Mouse (Mus musculus): ENCODE measurements around the gene Gstt4. TPM values are rescaled to one million over a fixed set of nuclear protein-coding genes. Genes with fewer than 3 reads are reported as not detected.
"Not testable (repeated sequence)": the region's sequence is repeated elsewhere in the genome, so short reads cannot be mapped to it uniquely, and the experiment has no call there.

The Gstt4 gene
- total RNA-seq, 2 experiments from 2014 or later: not detected

GRCm38 (mm10) chr10:75767756-75768155 is 54.6 kb downstream of the Gstt4 start:
- intact Hi-C loops (cut with DNase I); DNase-seq (ENCODE audit: extremely low spot score in 1 of 2, low spot score in 2 of 2): not testable (repeated sequence)

- DNase-seq (ENCODE audit: extremely low spot score in 1 of 2, low spot score in 2 of 2): no peak
- intact Hi-C loops (cut with DNase I): no loop called here
These were observed 55.5 kb downstream of the Gstt4 start for GRCm38 (mm10) chr10:75766856-75767255.

Other genes with a start within 250 kb of the Gstt4 start
- gene Ggt5, start 233.2 kb downstream of the Gstt4 start, total RNA-seq (2021): 1 to 10 TPM; 2.6 to 3.3 TPM
- gene Susd2, start 178.5 kb downstream of the Gstt4 start, total RNA-seq (2021): 1 to 10 TPM; 3.5 to 3.8 TPM
- gene Cabin1, start 58.2 kb downstream of the Gstt4 start, total RNA-seq (2021): 10 to 100 TPM; 83.7 to 84.3 TPM
- gene Ddt, start 49.1 kb downstream of the Gstt4 start, total RNA-seq (2021): 10 to 100 TPM; 34.4 to 39.3 TPM
- gene Gm20441, start 41.6 kb downstream of the Gstt4 start, total RNA-seq (2021): not detected
- under 1 TPM; 0.61 to 0.71 TPM for gene Gstt3, start 41.1 kb downstream of the Gstt4 start, total RNA-seq (2021)
- gene Gstt1, start 24.0 kb downstream of the Gstt4 start, total RNA-seq (2021): 1 to 10 TPM; 3.8 TPM
- gene Gstt2, start 14.9 kb upstream of the Gstt4 start, total RNA-seq (2021): 1 to 10 TPM; 3.5 to 4.6 TPM
- 100 to 1,000 TPM; 771 to 828 TPM for gene Mif, start 37.7 kb upstream of the Gstt4 start, total RNA-seq (2021)
- 1 to 10 TPM; 1.5 to 3.0 TPM for gene Derl3, start 70.9 kb upstream of the Gstt4 start, total RNA-seq (2021)
- 10 to 100 TPM; 92.6 to 100.0 TPM for gene Smarcb1, start 99.1 kb upstream of the Gstt4 start, total RNA-seq (2021)
- gene Chchd10, start 110.6 kb upstream of the Gstt4 start, total RNA-seq (2021): 100 to 1,000 TPM; 155 to 181 TPM
- gene Mmp11, start 114.0 kb upstream of the Gstt4 start, total RNA-seq (2021): 1 to 10 TPM; 2.5 to 2.6 TPM
- under 1 TPM in 1 of 2 experiments, not detected in 1; 0.49 TPM for gene Gm867, start 118.1 kb upstream of the Gstt4 start, total RNA-seq (2021)
- gene Vpreb3, start 120.5 kb upstream of the Gstt4 start, total RNA-seq (2021): not detected
- under 1 TPM in 1 of 2 experiments, not detected in 1; 0.16 TPM for gene Gm5134, start 132.0 kb upstream of the Gstt4 start, total RNA-seq (2021)
- gene Zfp280b, start 210.1 kb upstream of the Gstt4 start, total RNA-seq (2021): 1 to 10 TPM; 7.9 to 9.2 TPM